Mouse (Mus musculus): Measurements from ENCODE around the gene Rora.

- TF ChIP-seq POLR2A (IDR thresholded peaks at IDR 0.05; ENCODE audit: extremely low read depth, insufficient read depth, low read length) (no peak), CTCF (IDR thresholded peaks at IDR 0.05; ENCODE audit: low read depth, low read length) (no peak)
Observed at GRCm38 (mm10) chr9:69277256-69277655, 623.7 kb downstream of the Rora start.
